Mouse (Mus musculus): ENCODE data around the gene Hist1h2ae.

DNA sequence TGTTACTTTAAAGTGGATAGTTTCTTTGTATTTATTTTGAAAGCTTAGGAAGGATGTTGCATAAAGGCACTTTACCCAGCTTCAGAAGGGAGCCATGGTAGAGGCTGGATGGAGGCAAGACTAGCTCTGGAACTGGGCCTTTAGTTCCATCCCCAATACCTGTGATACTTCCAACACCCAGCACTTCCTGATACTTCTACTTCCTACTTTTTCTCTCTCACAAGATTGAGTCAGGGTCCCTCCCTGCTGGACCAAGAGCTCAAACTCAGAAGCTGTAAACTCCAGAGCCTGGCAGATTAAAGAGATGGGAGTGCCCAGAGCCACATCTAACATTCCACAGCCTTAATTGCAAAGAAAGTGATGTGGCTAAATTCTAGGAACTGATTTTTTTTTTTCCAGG is 13.3 kb upstream of the Hist1h2ae start:
- no peak for TF ChIP-seq CTCF (IDR thresholded peaks at IDR 0.05; ENCODE audit: low read depth, low read length)
- no peak for TF ChIP-seq POLR2A (IDR thresholded peaks at IDR 0.05; ENCODE audit: insufficient read depth, low read length)
- no peak for TF ChIP-seq EP300 (IDR thresholded peaks at IDR 0.05; ENCODE audit: insufficient read depth, low read depth, low read length)

Data from ES-Bruce4 (cell line).